Mouse (Mus musculus) 416B (cell line): ENCODE results near the gene Adam15.
A peak's percentile ranks its signal among the peaks of the same experiment; 100 is the strongest.

Experiments used
- DNase-seq: peaks from one replicate; pipeline ENCODE4 v3.0.0; 2011; ENCODE audit warnings: low read depth

Adam15 gene

DNA sequence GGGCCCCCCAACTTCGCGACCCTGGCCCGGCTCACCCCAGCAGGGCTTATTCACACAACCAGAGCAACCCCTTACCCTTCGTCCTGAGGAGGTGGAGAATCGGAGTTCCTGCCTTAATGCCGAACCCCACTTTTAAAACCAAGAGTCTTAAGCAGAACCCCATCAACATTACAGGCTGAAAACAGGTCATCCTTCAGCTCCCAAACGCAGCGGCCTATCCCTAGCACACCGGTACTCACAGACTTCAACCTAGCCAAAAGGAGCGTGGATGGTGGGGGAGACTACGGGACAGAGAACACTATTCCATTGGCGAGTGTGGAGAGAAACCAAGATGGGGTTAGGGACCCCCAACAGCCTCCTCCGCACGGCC is 27.7 kb downstream of the Adam15 start:
- no peak for DNase-seq

GRCm38 (mm10) chr3:89321183-89322130 is 28.3 kb downstream of the Adam15 start:
- no peak for DNase-seq

- DNase-seq: no peak
Measured at GRCm38 (mm10) chr3:89320581-89321182, 29.1 kb downstream of the Adam15 start.

DNA sequence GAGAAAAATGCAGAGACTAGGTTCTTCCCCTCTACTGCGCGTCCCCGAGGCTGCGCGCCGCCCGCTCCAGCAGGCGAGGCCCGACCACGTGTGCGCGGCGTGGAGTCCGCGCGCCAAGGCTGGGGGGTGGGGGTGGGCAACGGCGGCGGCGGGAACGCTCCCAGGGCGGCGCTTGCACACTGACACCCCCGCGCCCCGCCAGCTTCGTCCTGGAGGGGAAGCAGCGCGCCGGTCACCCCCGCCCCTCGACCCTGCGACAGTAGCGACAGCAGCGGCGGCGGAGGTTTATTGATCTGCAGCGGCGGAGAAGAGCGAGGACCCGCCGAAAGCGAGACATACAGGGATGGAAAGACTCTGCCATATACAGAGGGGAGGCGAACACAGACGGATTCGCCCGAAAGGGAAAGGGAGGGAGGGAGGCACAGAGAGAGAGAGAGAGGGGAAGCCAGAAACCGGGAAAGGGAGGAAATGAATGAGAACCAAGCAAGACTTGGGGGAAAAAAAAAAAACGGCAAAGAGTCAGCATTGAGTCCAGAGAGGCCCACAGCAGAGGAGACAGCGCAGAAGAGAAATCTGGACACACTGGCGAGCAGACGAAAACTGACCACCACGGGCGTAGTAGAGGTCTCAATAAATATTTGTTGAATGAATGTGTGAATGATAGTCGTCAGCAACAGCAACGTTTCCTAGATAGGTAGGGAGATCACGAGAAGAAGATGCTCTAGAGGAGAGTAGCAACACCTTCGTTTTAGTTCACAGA is 30.0 kb downstream of the Adam15 start:
- DNase-seq: no peak

GRCm38 (mm10) chr3:89318971-89319590 is 30.7 kb downstream of the Adam15 start:
- no peak for DNase-seq

DNA sequence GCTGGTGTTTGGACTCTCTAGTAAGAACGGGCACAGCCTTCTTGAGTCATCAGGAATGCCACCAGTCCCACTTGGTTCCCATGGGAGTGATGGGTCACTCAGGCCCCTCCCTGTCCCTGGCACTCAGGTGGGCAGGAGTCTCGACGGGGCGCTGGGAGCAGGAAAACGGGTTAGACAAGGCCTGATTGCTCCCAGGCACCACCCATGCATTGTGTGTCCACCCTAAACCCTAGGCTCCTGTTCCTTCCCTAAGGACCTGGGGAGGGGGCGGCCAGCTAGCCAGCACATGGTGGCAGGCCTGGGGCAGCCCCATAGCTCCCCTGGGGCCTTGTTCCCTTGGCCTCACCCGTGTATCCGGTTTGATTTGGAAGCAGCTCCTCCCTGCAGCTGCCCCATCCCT is 31.5 kb downstream of the Adam15 start:
- no peak for DNase-seq

GRCm38 (mm10) chr3:89317246-89317645 is 32.5 kb downstream of the Adam15 start:
- no peak for DNase-seq

- DNase-seq: peak; percentile 84
Measured at GRCm38 (mm10) chr3:89316833-89317232, 33.0 kb downstream of the Adam15 start.

GRCm38 (mm10) chr3:89315930-89316831 is 33.6 kb downstream of the Adam15 start:
- no peak for DNase-seq

- peak; percentile 56 for DNase-seq
Measured at GRCm38 (mm10) chr3:89315195-89315929, 34.4 kb downstream of the Adam15 start.

DNA sequence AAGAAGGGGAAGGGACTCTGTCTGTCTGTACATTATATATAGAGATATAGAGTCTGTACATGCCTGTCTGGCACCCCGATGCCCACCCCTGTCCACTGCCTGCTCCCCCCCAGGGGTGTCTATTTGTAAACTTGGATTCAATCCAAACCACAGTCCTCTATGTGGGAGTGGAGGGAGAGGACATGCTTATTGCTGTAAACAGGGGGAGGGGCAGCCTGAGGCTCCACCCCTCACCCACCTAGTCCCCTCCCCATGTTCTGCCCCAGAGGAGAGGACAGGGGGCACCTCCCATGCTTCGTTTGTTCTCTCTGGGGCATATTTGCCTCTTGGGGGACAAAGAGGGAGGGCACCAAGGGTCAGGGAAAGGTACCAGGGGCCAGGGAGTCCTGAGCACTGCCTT is 35.0 kb downstream of the Adam15 start:
- DNase-seq: peak; percentile 22

- no peak for DNase-seq
Measured at GRCm38 (mm10) chr3:89314340-89314739, 35.5 kb downstream of the Adam15 start.

GRCm38 (mm10) chr3:89308089-89308488 is 41.7 kb downstream of the Adam15 start:
- peak; percentile 75 for DNase-seq

GRCm38 (mm10) chr3:89305551-89306325 is 44.1 kb downstream of the Adam15 start:
- no peak for DNase-seq

DNA sequence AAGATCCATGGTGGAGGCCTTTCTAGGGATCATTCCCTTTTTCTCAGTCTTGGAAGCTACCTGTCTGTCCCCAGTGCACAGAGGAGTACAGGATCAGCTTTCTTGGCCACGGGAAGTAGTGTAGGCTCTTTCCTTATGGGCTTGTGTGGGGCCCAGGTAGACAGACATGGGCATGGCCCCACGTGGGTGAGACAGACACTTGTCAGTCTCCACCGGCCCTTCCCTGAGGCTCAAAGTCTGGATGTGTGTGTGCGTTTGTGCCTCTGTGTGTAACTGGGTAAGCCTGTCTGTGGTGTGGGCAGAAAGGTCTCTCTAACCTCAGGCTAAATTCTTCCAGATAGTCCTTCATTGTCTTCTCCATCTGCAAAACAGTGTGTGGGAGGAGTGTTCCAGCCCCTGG is 44.7 kb downstream of the Adam15 start:
- DNase-seq: no peak

- no peak for DNase-seq
Measured at GRCm38 (mm10) chr3:89304440-89304839, 45.4 kb downstream of the Adam15 start.

GRCm38 (mm10) chr3:89300514-89300913 is 49.3 kb downstream of the Adam15 start:
- DNase-seq: no peak

DNA sequence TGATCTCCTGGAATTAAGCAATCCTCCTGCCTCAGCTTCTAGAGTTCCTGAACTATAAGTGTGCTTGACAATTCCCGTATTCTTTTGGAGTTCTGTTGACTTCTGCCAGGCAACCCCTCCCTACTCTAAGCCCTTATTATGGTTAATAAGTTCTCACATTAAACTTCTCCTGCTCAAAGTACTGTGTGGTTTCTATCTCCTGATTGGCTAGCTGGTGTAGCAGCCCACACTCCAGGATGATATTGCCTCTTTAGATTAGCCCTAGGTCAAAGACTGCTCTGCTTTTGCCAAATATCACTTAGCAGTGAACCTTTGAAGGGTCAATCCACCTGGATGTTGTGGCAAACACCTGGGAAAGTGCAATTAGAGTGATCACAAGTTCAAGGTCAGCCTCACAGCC is 49.7 kb downstream of the Adam15 start:
- DNase-seq: no peak

DNA sequence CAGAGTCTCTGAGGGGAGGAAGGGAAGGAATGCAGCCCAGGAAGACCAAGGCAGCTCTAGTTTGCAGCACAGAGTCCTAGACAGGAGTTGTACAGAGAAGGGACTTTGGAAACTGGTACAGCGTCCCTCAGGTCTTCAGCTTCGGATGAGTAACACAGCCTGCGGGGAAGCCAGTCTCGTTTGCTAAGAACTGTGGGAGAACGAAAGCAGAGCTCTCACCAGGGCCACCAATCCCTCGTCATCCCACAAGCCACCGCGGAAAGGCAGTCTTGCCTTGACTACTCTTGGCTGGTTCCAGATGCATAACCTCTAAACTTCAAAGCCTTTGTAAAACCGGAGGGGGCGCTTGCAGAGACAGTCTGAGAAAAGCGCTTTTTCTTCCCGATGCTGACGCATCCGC is 50.3 kb downstream of the Adam15 start:
- no peak for DNase-seq

DNA sequence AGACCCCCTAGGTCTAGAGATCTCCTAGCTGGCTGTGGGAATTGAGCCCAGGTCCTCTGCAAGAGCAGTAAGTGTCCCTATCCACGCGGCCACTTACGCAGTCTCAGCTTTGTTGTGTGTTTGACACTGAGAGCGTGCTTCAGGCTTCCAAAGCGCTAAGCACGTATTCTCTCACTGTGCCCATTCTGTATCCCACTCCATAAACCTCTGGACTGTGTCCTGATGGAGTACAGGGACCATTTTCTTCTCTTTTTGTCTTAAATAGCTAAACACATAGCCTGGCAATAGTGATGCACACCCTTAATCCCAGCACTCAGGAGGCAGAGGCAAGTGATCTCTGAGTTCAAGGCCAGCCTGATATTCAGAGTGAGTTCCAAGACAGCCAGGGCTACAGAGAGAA is 50.9 kb downstream of the Adam15 start:
- no peak for DNase-seq
